Mouse (Mus musculus) olfactory bulb, adult 2 months (tissue): ENCODE measurements around the gene Aspa. TPM values are rescaled to one million over a fixed set of nuclear protein-coding genes. Genes with fewer than 3 reads are reported as not detected.

ENCODE experiments used
- H3K27ac ChIP-seq: fragments of 200-500 bp; 2 replicates; pipeline ENCODE4 v1.5.1; 2012; ENCODE audit warnings: low read depth, low read length; ENCODE audit not compliant: insufficient read depth
- H3K4me1 ChIP-seq: fragments of 200-500 bp; 2 replicates; pipeline ENCODE4 v1.6.1; 2012; ENCODE audit warnings: low read length; ENCODE audit not compliant: control insufficient read depth, insufficient read depth
- H3K4me3 ChIP-seq: fragments of 200-500 bp; 2 replicates; pipeline ENCODE4 v1.5.1; 2012; ENCODE audit warnings: mild to moderate bottlenecking, low read depth, low read length, moderate library complexity; ENCODE audit not compliant: insufficient read depth
- CTCF ChIP-seq: fragments of 200-500 bp; IDR thresholded peaks from 2 replicates; pipeline ENCODE4 v1.5.1; 2012; ENCODE audit warnings: low read depth, mild to moderate bottlenecking, low read length, moderate library complexity; ENCODE audit not compliant: insufficient read depth
- POLR2A ChIP-seq: fragments of 200-500 bp; IDR thresholded peaks from 2 replicates; pipeline ENCODE4 v1.6.1; 2012; ENCODE audit warnings: mild to moderate bottlenecking, low read depth, low read length, moderate library complexity; ENCODE audit not compliant: insufficient read depth
- WGBS: fragments of 180-500 bp; shearing (Covaris S2); methylation state at CpG from one replicate; pipeline ENCODE4 v1.1.7; 2018; 5-methylcytosine and 5-hydroxymethylcytosine counted together
- polyA plus RNA-seq: library from polyadenylated mRNA; stranded (reverse); fragments of >200 nt; gene quantifications from 2 replicates; pipeline ENCODE4 v1.2.4, GENCODE M21; 2012; ENCODE audit warnings: low replicate concordance; ENCODE audit not compliant: missing spikeins, insufficient read depth, insufficient read length

Gene Aspa
- polyA plus RNA-seq, 1 experiment = not detected

GRCm38 (mm10) chr11:73261385-73261784, 68.0 kb downstream of the Aspa start:
- no peak overlapping the region for H3K27ac ChIP-seq
- TF ChIP-seq POLR2A (no peak), CTCF (no peak)
- no peaks in the 10 kb centered on the region for H3K4me1 ChIP-seq
- H3K4me3 ChIP-seq = no peak overlapping the region
- 90% methylated on average over 1 of the region's 1 CpGs for WGBS

- TF ChIP-seq POLR2A (no peak), CTCF (no peak)
- Histone ChIP-seq H3K4me1 (no peaks in the 10 kb centered on the region), H3K27ac (no peak overlapping the region), H3K4me3 (no peak overlapping the region)
- 76% methylated on average over 3 of the region's 3 CpGs for WGBS
These were observed 68.9 kb downstream of the Aspa start for GRCm38 (mm10) chr11:73260457-73260856.

- TF ChIP-seq CTCF (no peak), POLR2A (no peak)
These were observed 70.7 kb downstream of the Aspa start for GRCm38 (mm10) chr11:73258664-73259063.

GRCm38 (mm10) chr11:73257362-73257945, 71.9 kb downstream of the Aspa start:
- TF ChIP-seq CTCF (no peak), POLR2A (no peak)
- 80% methylated on average over 4 of the region's 4 CpGs for WGBS

More at GRCm38 (mm10) chr11:73258664-73259063, 70.7 kb downstream of the Aspa start:
- Histone ChIP-seq H3K4me1 (no peaks in the 10 kb centered on the region), H3K27ac (no peak overlapping the region), H3K4me3 (no peak overlapping the region)

More at GRCm38 (mm10) chr11:73257362-73257945, 71.9 kb downstream of the Aspa start:
- Histone ChIP-seq H3K4me3 (no peak overlapping the region), H3K27ac (no peak overlapping the region), H3K4me1 (no peaks in the 10 kb centered on the region)

Other genes with a start within 250 kb of the Aspa start
- not detected in 2 replicates for gene Itgae, start 239.0 kb downstream of the Aspa start, polyA plus RNA-seq
- not detected in 2 replicates for gene Haspin, start 191.3 kb downstream of the Aspa start, polyA plus RNA-seq
- gene P2rx5, start 169.2 kb downstream of the Aspa start, polyA plus RNA-seq = not detected in 2 replicates
- gene Emc6, start 152.6 kb downstream of the Aspa start, polyA plus RNA-seq = not detected in 2 replicates
- not detected in 2 replicates for gene Tax1bp3, start 152.5 kb downstream of the Aspa start, polyA plus RNA-seq
- not detected in 2 replicates for gene Ctns, start 130.6 kb downstream of the Aspa start, polyA plus RNA-seq
- not detected in 2 replicates for gene Shpk, start 130.1 kb downstream of the Aspa start, polyA plus RNA-seq
- not detected in 2 replicates for gene Trpv1, start 95.3 kb downstream of the Aspa start, polyA plus RNA-seq
- gene Trpv3, start 62.2 kb downstream of the Aspa start, polyA plus RNA-seq = not detected in 2 replicates
- gene Gm49340, start 145 bp upstream of the Aspa start, polyA plus RNA-seq = not detected in 2 replicates
- gene Spata22, start 145 bp upstream of the Aspa start, polyA plus RNA-seq = not detected in 2 replicates
- not detected in 2 replicates for gene Olfr20, start 21.2 kb upstream of the Aspa start, polyA plus RNA-seq
- gene Olfr376, start 41.6 kb upstream of the Aspa start, polyA plus RNA-seq = not detected in 2 replicates
- gene Olfr1, start 70.0 kb upstream of the Aspa start, polyA plus RNA-seq = not detected in 2 replicates
- not detected in 2 replicates for gene Olfr378, start 98.9 kb upstream of the Aspa start, polyA plus RNA-seq
- not detected in 2 replicates for gene Olfr380, start 127.9 kb upstream of the Aspa start, polyA plus RNA-seq
- gene Olfr381, start 162.0 kb upstream of the Aspa start, polyA plus RNA-seq = not detected in 2 replicates
- not detected in 2 replicates for gene Olfr382, start 187.6 kb upstream of the Aspa start, polyA plus RNA-seq